Mouse (Mus musculus) right cerebral cortex, postnatal 14 days (tissue): Measurements from ENCODE around the gene Dner.

ENCODE experiments used
- DNase-seq: peaks from one replicate; pipeline ENCODE4 v3.0.0; 2022

Dner gene

DNA sequence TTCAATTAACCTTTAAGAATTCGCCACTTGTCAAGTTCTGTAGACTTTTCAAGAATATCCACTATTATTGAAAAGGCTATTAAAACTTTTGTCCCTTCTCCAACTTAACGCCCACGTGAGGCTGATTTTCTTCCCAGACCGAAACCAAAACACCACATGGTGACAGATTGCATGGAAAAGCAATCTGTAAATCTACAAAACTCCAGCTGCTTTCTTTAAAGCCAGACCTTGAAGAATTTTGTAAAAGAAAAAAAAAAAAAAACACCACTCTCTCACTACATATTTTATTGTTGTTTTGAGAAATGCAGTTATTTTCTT lies 173.1 kb downstream of the Dner start:
- DNase-seq: peak; percentile 19

DNA sequence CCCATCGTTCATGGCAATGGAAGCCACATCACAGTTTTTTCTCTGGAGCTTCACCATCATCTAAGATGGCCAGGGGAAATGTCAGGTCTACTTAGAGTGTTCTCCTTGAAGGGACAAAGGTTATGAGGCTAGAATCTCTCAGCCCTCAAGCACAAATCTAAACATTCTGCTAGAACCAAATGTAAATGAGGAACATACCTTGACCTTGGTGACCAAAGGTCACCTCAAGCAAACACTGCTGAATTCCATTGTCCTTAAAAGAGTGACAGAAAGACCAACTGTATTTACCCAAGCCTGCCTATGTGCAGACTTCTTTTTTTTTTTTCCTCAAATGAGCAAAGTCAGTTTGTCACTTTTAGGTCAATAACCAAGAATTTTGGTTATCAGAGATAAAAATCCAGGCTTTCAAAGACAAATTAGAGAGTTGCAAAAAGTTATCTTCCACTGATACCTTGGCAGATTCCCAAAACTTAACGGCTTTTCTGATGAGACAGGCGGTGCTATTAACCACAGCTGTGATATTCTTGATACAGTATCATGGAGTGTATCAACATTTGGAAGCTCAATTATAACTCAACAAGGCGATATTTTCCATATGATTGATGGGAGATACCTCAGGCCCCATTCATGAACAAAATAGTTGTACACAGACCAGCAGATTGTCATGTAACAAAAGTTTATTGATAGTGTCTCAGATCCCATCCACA lies 173.6 kb downstream of the Dner start:
- DNase-seq: no peak

DNA sequence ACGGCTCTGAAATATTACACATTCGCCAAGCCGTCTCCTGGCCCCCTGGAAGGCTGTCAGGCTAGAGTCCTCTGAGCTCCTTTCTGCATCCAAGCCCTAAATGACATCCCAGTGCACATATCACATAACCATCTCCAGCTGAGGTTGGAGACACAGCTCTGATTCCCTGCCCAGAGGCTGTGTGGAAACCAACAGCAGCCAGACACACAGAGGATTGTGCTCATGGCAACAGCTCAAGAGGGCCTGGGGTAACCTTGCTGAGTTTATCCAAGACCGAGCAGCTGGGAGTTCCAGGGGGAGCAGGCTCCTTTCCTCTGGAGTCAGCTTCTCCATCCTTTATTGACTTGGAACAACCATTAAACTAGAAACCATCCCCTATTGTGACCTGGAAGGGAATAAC lies 177.7 kb downstream of the Dner start:
- DNase-seq: no peak

DNA sequence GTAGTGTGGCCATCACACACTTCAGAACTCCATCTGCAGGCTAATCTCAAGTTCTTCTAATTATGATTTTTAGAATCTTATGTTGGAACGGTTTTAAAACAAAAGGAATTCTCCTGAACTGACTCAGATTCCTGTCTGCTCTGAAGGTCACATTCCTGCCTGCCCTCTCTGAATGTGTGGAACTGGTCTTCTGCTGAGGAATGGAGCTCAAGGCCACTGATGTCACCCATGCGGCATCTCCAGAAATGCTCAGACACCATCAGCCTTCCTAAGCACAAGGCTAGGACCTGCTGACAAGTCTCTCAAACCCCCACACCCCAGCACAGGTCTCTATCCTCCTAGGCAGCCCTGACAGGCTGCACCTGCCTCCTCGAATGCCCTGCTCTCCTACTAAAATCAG lies 182.8 kb downstream of the Dner start:
- DNase-seq: no peak

DNA sequence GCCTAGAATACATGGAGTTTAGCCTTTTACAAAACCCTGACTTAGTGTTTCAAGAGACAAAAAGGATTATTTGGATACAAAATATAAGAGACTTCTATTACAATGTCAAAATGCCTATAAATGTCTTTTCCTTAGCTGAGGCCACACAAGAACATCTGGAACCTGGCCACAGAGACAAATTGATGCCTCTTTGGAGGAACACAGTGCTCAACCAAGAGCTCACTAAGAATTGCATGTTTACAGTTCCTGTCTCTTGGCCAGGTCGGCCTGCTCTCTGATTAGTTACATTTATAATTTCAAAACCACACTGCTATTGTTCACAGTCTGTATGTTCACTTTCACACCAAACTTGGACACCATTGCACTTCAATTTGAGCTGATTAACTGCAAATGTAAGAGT lies 187.5 kb downstream of the Dner start:
- DNase-seq: no peak

DNA sequence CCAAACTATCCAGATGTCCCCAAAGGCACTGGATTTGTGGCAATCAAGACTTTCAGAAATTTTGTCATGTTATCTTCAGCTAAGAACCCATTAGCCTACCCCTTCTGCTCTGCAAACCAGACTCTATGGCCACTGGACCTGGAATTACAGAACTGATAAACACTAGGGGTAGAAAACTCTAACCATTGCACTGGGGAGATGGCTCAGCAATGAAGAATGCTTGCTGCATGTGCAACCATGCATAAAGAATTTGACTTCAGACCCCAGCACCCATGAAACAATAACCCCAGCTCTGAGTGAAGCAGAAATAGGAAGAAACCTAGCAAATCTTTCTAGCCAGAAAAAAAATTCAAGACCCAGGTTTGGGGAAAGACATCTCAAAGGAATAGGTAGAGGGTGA lies 188.5 kb downstream of the Dner start:
- DNase-seq: no peak

DNA sequence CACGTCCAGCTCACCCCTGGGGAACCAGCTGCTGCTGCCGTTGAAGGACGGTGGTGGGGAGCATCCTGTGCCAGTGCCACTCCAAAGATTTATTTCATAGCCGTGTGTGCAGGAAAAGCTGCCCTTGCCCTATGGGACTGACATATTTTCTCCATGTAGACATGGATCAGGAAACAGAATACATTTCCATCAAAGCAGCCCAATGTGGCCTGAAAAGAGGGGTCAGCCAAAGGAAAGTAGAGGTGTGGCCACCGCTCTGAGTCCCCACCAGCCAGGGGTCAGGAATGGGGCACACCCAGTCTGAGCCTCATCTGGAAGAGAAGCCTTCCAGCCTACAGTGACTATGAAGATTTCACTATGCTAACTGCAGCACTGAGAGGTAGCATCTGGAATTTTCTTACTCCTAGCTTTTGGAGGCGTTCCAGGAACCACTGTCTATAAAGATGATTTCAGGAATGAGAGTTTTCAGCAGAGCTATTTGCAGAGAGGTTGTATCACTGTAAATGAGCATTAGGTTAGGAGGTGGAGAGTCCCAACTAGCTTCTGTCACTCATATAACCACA lies 189.0 kb downstream of the Dner start:
- peak; percentile 8 for DNase-seq

DNA sequence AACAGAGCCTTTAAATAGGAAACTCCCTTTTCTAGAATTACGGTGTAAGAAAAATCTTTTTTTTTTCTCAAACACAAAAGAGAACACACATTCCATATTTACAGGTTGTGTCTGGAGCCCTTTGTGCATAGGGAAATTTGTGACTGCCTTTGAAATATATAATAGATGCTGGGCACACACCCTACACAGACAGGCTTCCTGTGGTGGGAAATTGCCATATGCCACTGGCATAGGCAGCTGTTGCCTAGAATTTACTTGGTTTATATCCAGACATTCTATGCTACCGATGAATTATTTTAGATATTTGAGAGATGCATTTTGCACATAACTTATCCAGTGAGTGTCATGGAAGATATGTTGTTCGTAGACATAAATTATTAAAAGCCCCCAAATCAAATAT lies 195.3 kb downstream of the Dner start:
- no peak for DNase-seq

DNA sequence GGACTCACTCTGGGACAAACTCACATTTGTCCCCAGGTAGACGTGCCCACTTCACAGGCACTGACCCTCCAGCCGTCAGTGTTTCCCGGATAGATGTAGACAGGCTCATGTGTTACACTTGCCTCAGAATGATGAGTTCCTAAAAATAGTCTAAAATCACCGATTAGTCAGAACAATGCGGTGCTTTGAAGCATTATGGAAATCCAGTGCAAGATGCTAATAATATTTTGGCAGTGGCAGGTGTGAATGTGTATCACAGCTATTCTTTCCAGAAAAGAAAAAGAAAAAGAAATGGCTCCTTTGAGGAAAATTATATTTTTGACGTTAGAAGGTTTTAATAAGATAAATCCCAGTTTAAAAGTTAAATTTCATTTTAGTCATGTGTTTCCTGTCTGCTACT lies 204.3 kb downstream of the Dner start:
- DNase-seq: no peak

DNA sequence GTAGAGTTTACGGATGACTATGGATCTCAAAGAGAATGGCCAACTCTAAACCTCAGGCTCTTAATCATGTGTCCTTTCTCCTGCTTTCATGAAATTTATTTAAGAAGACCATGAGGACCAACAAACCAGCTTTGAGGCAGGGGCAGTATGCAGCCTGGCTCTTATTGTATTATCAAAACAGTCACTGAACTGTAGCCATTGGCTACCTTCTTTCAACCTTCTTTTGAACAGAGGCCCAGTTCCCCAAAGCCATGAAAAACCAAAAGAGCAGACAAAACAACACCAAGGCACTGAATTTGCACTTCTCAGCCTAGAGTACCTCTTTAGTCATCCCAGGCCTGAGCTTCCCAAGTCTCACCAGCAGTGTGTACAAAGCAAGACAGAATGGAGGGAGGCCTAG lies 207.5 kb downstream of the Dner start:
- no peak for DNase-seq

DNA sequence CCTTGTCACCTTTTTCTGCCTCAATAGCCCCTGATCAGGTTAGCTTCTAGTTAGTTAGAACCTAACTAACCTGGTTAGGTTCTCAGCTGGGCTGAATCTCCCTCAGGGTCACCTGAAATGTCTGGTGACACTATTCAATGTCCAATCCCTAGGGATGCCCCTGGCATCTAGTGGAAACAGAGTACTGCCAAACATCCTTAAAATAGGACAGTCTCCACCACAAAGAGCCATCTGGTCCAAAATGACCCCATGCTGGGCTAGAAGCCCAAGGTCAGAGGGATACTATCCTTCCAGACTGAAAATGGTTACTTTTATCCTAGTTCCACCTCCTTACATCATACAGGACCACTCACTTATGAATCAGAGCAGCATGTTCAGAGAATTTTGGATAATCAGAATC lies 211.0 kb downstream of the Dner start:
- no peak for DNase-seq

DNA sequence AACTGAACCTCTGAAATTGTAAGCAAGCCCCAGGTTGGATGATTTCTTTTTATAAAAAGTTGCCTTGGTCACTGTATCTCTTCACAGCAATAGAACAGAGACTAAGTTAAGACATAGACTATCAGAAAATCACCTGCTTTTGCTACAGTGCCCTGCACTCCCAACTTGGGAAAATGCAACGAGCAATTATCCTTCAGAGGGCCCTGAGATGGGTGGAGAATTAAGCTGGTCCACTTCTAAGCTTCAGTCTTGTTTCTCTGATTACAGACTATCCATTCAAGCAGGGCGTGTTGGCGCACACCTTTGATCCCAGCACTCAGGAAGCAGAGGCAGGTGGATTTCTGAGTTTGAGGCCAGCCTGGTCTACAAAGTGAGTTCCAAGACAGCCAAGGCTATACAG lies 211.4 kb downstream of the Dner start:
- no peak for DNase-seq

DNA sequence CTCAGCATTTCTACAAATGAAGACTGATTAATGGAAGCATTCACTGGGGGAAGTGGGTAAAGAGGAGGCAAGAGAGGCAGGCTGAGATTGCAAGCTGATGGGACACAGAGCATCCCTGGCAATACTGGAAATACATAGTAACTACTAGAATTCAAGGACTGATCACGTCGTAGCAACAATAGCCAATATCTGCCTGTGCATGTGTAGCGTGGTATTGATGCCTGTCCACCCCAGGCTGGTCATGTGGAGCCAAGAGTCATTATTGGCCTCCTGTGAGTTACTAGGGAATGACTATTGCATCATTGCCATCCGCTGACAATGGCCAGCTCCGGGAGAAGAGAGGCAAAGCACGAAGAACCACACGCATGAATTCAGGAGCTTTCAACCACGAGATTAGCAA lies 216.0 kb downstream of the Dner start:
- no peak for DNase-seq

DNA sequence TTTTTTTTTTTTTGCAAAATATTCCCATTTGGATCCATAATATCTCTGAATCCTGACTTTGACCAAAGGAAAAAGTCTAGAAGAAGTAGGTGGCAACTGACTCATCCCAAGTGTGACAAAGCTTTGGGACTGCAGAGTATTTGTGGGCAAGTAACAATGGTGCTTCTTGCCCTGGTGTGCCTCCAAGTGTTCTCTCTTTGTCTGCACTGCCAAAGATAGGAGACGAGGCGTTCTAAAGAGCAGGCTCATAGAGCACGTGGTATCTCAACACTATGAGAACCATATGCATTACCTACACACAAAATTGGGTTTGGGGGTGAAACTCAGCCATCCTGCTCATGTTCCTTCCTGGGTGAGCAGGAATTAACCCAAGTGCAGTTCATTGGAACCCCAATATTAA lies 221.7 kb downstream of the Dner start:
- no peak for DNase-seq

DNA sequence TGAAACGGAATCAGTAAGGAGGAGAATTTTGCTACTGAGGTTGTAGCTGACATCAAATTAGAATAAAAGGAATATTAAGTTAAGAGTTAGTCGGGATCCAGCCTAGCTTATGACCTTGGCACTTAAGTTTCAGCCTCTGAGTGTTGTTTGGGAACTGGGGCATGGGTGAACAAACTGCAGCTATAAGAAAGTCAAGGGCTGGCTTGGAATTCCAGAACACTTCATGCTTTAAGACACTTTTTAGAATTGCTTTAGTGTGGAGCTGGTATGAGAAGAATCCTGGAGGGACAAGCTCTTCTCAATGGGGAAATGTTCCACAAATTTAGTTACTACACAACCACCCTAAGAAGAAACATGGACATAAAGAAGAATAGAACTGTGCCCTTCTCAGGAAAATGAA lies 223.8 kb downstream of the Dner start:
- DNase-seq: no peak

DNA sequence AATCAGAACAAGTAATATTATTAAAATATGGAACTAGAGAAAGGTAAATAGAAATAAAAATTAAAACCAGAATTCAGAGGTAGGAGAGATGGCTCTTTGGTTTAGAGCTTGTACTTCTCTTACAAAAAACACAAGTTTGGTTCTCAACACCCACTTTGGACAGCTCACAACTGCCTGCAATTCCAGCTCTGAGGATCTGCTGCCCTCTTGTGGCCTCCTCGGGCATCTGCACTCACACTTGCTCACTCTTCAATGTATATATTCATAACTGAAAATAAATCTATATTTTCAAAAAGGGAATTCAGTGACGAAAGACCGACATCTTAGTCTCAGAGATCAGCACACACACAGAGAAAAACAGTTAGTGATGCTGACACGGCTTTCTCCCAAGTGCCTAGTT lies 225.7 kb downstream of the Dner start:
- DNase-seq: no peak

DNA sequence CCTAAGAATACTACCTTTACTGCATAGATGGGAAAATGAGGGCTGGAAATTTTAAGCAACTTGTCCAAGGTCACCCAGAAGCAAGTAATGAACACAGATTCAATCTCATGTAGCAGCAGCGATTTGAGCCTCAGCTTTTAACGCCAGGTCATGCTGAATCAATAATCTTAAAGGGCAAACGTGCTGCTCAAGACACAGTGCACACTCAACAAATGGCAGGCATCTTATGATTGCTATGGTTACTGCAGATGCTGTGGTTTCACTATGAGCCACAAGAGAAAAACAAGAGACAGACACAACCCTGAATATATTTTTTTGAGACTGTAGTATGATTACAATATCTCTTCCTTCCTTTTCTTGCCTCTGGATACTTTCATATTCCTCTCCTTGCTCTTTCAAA lies 228.4 kb downstream of the Dner start:
- DNase-seq: no peak

DNA sequence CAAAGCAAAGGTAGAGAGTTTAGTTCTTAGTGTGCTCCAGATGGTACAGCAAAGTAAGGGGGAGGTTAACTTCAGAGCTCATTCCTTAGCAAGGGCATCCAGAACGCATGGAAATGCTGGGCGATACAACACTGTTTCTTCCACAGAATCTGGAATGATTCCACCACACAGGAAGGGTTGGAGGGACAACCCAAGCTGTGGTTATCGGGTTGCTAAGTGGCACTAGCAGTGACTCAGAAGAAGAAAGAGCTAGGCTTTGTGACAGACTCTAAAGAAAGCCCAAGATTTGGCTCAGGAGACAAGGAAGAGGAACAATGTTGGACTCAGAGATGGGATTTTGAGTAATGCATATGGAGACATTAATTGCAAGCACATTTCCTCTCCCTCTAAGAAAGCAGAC lies 231.3 kb downstream of the Dner start:
- no peak for DNase-seq

DNA sequence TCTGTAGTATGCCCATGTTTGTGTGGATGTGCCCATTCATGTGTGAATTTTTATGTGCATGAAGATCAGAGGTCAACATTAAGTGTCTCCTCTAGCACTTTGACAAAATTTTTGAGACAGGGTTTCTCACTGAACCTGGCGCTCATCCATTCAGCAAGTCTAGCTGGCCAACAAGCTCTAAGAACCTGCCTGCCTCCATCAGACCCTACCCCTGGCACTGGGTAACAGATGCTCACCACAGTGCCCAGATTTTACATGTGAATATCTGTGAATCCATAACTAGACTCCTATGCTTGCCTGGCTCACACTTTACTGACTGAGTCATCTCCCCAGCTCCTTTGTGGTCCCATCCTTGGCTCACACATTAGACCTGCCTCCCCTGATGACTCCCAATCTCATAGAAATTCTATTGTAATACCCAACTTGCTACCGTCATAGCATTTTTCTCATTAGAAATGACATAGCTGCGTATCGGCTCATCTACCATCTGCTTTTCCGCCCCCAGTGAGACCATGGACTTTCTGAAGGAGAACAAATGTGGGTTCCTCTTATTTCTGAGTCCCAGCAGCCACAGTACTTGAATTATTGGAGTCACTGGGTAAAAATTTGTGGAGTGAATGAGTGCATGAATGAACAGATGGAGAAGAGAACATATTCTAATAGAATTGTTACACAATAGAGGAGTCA lies 231.9 kb downstream of the Dner start:
- no peak for DNase-seq

DNA sequence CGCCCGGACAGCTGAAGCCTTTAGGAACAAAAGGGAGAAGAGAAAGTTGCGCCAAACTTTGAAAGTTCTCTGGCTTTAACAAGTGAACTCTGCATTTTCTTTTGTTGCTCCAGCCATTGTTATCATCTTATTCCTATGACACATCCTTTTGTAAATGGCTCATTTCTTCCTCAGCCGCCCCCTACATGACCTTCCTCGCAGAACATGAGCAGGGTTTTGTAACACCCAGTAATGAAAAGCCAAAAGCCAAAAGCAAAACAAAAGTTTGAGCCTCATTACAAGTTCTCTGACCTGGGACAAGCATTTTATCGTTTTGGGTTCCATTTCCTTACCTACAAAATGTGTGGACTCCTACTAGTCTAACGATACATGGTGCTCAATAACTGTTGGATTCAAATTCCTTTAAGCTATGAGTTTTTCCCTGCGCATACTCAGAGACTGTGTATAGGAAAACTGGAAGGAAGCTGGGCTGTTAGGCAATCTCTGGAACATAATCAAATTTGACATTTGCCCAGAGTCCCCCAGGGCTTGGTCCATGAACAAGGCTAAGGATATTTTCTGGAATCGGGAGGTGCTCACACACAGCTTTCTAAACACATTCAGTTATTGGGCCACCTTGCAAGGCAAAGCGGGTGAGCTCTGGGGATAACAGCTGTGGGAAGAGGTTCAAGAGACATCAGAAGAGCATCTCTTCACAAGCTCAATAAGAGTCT lies 246.3 kb downstream of the Dner start:
- DNase-seq: no peak

DNA sequence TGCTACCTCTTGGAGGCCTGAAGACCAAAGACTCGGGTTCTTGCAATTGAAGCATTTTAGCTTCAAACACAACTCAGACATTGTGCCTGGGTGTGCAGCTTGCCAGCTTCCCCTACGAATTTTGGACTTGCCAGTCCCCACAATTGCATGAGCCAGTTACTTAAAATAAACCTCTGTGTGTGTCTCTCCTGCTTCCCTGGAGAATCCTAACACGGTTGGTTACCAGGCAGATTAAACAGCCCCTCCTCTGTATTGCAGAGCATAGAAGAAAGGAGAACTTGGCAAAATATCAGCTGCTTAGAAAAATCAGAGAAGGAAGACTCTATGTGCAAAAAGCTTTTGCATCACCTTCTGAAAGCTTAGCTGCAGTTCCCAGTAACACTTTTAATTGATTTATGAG lies 252.4 kb downstream of the Dner start:
- DNase-seq: no peak

DNA sequence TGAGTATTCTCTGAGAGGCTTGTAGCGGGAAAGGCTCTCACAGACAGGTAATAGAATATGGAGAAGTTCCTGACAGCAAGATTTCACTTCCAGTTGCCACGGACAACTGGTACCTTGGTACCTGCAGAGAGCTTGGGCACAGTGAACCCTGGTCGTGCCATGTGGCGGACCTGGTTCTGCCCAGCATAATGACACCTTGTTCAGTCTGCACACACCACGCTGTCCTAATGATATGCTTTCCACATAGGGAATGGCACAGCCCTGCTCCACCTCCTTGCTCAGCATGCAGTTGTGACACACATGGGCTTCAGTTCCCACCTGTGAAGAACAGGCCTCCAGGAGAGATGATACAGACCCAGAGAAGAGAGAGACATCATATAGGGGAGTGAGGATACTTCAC lies 253.0 kb downstream of the Dner start:
- DNase-seq: no peak

DNA sequence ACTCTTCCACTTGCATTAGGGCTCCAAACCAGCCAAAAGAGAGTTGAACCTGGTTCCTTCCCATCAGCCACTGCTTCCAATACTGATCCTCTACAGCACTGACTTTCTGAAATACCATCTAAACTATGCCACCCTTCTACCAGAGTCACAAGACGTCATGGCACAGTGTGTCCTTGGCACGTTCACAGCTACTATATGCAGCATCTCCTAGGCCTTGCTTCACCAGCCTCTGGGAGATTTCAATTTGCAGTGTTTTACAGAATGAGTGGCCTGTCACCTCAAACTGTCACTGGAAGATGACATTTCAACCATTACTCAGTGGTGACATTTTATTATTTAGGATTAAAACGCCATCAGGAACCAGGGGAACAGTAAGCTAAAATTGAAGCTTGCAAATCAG lies 254.6 kb downstream of the Dner start:
- DNase-seq: no peak

DNA sequence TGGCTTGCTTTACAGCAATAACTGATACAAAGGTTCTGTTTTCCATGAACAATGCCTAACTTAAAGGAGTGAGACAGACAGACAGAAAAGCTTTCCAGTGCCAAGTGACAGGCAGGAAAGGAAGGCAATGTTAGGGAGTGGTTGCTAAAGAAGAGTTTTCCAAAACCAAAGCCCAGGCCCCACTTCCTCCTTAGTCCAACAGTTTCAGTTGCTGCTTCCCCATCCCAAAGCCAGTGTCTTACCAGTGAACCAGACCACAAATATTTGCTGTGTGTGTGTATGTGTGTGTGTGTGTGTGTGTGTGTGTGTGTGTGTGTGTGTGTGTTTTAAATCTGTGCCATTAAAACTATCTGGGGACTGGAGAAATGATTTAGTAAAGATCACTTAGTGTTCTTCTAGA lies 258.5 kb downstream of the Dner start:
- no peak for DNase-seq
